Mouse (Mus musculus) splenic B cell, adult 2 months (primary cell): ENCODE measurements at regions not wholly inside any gene's neighbourhood (a gene's known extent, or its start where the extent isn't known, plus 50 kb on each side); places are given as distances from the start of the nearest gene placed in this dataset.

Experiments used
- DNase-seq: peaks from one replicate; pipeline ENCODE4 v3.0.0-alpha.2; 2011; ENCODE audit warnings: low read depth, low spot score
- H3K27me3 ChIP-seq: 2 replicates; pipeline ENCODE4 v1.6.1; 2012; ENCODE audit warnings: mild to moderate bottlenecking, low read length, moderate library complexity, mixed read lengths; ENCODE audit not compliant: control insufficient read depth, poor library complexity, insufficient read depth, severe bottlenecking
- H3K36me3 ChIP-seq: 2 replicates; pipeline ENCODE4 v1.6.1; 2012; ENCODE audit warnings: mild to moderate bottlenecking, low read length, moderate library complexity, mixed read lengths; ENCODE audit not compliant: control insufficient read depth, poor library complexity, insufficient read depth, severe bottlenecking

- no peaks in the 10 kb centered on the region for H3K36me3 ChIP-seq
- DNase-seq, result peak; percentile 31
- H3K27me3 ChIP-seq, result no peaks in the 10 kb centered on the region
These were observed 299.8 kb downstream of the Gm11361 start for GRCm38 (mm10) chr13:28557032-28557570.

DNA sequence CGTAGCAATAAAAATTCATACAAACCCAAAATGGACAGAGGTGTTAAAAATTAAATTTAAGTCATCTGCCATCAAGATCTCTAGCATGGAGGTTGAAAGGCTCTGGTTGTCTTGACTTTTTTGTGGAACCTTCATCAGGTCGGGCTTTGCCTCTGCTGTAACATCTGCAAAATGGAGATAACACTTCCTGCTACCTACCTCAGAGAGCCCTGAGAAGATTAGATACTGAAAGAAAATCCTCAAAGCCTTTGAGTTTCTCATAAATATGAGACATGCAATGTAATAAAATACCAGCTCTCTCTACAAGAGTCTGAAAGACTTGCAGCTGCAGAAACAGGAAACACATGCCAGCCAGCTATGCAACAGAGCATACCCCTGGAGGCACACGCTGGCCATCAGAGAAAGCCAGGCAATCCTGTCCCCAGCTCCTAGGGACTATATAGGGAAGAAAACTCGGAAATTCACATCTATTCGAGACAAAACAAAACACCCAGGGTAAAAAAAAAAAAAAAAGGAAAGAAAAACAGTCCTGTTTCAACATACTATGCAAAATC is 299.1 kb downstream of the Gm11361 start:
- Histone ChIP-seq H3K27me3 (no peaks in the 10 kb centered on the region), H3K36me3 (no peaks in the 10 kb centered on the region)
- peak; percentile 12 for DNase-seq

DNA sequence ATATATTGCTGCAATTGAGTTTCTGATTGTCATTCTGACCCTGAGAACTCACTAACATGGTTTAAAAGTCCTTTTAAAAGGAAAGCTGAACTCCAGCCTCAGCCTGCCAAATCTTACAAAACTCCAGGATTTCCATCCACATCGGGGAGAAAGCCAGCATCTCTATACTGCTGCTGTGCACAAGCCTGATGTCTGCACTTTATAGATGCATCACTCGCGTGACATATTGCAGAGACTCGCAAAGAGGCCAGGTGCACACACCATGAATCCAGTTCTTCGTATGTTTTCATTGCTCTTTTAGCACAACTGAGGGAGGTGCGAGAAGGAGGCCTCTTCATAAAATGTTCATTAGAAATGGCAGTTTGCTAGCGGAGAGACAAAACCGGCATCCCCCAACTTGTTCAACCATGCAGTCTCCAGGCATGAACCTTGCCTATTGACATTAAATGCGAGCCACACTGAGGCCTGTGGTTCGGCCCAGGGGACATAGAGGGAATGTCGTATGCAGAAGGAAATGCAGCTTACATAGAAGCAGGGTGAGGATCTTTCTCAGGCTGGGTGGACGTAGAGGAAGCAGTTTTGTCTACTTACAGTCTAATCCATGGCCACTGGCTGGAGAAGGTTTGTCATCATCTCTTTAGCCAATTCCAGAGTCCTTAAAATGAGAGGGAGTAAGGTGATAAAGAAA is 297.0 kb downstream of the Gm11361 start:
- Histone ChIP-seq H3K27me3 (no peaks in the 10 kb centered on the region), H3K36me3 (no peaks in the 10 kb centered on the region)
- DNase-seq, result no peak

DNA sequence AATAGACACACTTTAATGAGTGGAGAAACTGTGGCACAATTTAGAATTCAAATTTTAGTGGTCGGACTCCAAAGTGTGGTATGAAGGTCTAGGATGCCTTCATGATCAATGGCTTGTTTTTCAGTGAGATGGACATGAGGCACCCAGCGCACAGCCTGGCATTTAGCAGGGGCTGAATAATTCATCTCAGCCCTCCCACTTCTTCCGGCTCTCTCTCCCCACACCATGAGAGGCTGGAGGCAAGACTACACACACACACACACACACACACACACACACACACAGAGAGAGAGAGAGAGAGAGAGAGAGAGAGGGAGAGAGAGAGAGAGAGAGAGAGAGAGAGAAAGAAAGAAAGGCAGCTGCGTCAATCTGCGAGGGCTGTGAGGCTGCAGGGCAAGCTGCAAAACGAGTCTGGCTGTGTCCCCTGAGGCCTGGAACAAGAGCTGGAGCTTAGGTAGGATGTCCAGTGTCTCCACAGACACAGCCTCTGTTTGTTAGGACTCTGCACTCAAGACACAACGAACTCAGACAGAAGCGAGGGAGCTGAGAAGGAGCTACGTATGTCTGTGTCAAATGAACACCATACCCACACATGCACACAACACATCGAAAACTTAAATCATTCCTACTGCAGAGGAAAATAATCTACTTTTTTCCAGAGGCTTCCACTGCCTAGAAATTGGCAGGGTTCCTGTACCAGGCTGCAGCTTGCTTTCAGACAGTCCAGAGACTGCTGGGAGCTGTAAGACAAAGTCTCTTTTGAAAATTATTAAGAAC is 295.8 kb downstream of the Gm11361 start:
- Histone ChIP-seq H3K36me3 (no peaks in the 10 kb centered on the region), H3K27me3 (no peaks in the 10 kb centered on the region)
- DNase-seq, result no peak

DNA sequence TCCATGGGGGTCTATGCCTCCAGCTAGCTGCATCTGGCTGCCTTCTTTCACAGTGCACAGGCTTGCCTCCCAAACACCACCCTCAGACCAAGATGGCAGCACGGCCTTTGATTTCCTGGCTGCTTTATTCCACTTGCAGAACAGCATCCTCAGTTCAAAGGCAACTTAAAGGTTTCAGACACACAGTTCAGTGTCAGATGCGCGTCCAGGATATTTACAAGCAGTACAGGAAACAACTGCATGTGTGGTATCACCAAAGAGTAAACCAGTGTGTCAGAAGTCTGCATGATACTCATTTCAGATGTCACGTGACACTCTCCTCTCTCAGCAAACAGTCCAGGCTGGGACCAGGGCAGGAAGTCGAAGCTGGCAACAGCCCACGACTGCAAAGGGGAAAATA is 294.2 kb downstream of the Gm11361 start:
- H3K27me3 ChIP-seq, result no peaks in the 10 kb centered on the region
- H3K36me3 ChIP-seq, result no peaks in the 10 kb centered on the region
- DNase-seq, result no peak

- no peaks in the 10 kb centered on the region for H3K27me3 ChIP-seq
- DNase-seq, result no peak
- H3K36me3 ChIP-seq, result no peaks in the 10 kb centered on the region
These were observed 288.5 kb downstream of the Gm11361 start for GRCm38 (mm10) chr13:28545797-28546196.

DNA sequence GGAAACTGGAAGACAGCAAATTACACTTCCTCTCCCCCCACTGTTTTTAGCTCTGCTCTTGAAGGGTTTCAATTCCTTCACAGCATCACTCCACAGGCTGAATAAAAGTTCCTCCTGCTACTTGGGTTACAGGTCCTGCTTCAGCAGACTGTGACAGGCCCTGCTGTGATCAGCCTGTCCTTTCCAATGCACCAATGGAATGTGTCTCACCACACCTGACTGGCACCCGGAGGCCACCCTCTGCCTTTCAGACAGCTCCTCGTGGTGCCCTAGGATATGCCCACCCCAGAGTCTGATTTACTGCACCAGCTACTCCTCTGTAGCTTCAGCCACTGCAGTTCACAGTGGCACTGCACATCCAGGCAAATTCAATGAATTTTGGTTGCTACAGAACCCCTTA is 288.0 kb downstream of the Gm11361 start:
- peak; percentile 9 for DNase-seq
- no peaks in the 10 kb centered on the region for H3K36me3 ChIP-seq

GRCm38 (mm10) chr13:28544819-28545180 is 287.5 kb downstream of the Gm11361 start:
- Histone ChIP-seq H3K27me3 (no peaks in the 10 kb centered on the region), H3K36me3 (no peaks in the 10 kb centered on the region)
- DNase-seq, result no peak

More for the DNA sequence above, 288.0 kb downstream of the Gm11361 start:
- no peaks in the 10 kb centered on the region for H3K27me3 ChIP-seq

DNA sequence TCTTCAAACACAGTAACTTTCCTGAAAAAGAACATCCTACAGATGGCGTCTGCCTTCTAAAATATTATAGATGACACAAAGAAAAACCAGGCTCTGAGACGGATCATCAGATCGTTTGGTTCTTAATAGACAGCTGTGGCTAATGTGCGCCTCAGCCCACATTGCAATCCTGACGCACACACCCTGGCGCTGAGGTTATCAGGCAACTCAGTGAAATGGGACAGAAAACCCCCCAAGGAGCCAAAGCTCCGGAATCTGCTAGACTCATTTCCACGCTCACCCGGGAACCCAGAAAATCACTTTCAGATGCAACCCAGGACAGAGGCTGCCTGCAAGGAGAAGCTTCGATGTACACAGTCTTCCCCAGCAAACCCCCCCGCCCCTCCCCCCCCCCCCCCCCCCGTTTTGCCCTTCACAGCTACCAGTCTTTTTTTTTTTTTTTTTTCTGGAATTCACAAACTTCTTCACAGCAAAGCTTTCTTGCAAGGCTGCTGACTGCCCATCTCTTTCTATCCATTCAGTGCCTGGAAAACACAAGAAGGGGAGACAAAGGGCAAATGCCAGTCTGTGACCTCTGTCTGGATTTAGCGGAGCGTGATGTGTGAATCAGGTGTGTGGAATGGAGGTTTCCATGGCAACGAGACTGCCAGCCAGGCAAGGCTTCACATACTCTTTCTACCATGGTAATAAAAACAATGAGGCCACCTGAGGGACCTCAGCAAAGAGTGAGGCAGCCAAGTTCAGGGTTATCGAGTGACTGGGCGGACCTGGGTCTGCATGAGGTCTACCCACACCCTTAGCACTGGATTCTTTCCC is 286.9 kb downstream of the Gm11361 start:
- Histone ChIP-seq H3K36me3 (no peaks in the 10 kb centered on the region), H3K27me3 (no peaks in the 10 kb centered on the region)
- peak; percentile 32 for DNase-seq

GRCm38 (mm10) chr13:28541607-28542006 is 284.3 kb downstream of the Gm11361 start:
- Histone ChIP-seq H3K27me3 (no peaks in the 10 kb centered on the region), H3K36me3 (no peaks in the 10 kb centered on the region)
- no peak for DNase-seq

DNA sequence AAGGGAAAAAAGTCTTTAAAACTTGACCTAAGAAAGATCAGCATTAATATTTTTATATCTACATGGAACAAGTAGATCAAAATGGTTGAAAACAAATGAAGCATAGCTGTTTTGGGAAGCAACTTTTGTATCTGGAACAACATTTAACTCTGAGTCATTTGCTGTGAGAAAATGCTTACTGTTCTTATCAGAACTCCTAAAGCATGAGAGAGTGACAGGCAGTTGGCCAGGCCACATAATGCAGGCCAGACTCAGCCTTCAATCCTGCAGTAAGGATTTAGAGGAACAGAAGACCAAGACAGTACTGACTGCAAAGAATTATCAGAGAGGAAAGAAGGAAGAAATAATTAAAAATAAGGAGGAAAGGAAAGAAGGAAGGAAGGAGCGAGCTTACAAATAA is 275.8 kb downstream of the Gm11361 start:
- DNase-seq, result no peak
- no peaks in the 10 kb centered on the region for H3K27me3 ChIP-seq
- no peaks in the 10 kb centered on the region for H3K36me3 ChIP-seq

DNA sequence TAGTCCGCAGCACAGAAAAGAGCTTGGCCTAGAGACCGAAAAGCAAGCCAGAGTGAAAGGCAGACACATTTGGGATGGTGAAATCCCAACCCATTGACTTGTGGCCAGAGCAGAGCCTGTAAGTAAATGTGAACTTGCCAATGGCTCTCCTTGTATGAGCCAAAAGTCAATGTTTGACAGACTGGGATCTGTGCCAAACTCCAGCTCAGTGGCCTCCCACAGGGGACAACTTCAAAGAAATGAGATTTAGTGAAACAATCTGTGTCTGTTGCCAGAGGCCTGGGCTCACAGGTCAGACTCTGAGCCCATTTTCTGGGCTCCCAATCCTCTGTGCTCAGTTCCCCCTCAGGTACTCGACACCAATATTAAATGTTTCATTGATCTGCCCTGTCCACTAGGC is 274.9 kb downstream of the Gm11361 start:
- DNase-seq, result no peak
- Histone ChIP-seq H3K27me3 (no peaks in the 10 kb centered on the region), H3K36me3 (no peaks in the 10 kb centered on the region)

GRCm38 (mm10) chr13:28531534-28531999 is 274.2 kb downstream of the Gm11361 start:
- no peaks in the 10 kb centered on the region for H3K36me3 ChIP-seq
- no peaks in the 10 kb centered on the region for H3K27me3 ChIP-seq
- no peak for DNase-seq

DNA sequence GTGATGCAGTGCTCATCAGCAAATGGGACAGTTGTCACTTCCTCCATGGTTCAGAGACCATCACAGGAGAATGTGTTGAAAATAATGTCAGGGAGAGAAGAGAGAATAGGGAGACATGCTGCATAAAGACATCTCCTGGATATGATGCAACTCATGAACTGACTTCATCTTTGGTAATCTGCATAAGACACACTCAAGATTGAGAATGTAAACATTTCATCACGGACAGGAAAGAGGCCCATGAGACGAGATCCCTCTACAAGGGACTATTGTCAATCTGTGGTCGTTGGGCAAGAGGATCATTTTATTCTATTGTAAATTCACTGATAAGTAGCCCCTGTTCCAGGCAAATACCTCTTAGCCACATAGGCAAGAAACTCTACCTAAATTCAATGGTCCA is 273.6 kb downstream of the Gm11361 start:
- Histone ChIP-seq H3K27me3 (no peaks in the 10 kb centered on the region), H3K36me3 (no peaks in the 10 kb centered on the region)
- DNase-seq, result no peak
